Mouse (Mus musculus) thymus, postnatal 36 days (tissue): ENCODE measurements around the gene Slc18a2.
A peak's percentile ranks its signal among the peaks of the same experiment; 100 is the strongest.

Source experiments
- DNase-seq, 2 experiments: peaks; one replicate each; pipeline ENCODE4 v3.0.0; 2022; ENCODE audit warnings: mixed read lengths in 2 of 2

Gene Slc18a2

GRCm38 (mm10) chr19:59260718-59261442 lies at the start of gene Slc18a2:
Gene Slc18a2, plus strand, starts transcription at chr19:59260896.
- DNase-seq, result peak; percentile 55 to 71

DNA sequence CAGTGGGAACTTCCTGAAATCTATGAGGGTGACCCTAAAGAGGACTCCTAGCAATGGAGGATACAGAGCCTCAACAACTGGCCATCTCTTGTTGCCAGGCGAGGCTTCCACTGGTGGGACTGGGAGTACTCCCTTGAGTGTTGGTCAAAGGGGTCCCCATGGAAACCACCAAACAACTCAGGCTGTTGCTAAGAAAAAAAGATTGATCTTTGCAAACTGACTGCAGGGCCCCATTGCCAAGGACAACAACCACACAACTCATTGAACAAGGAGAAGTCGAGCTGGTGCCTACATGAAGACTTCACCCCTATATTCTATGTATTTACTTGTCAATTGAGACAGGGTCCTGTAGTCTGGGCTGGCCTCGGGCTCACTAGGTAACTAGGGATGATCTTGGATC lies 43.8 kb upstream of the Slc18a2 start:
- DNase-seq, result no peak

DNA sequence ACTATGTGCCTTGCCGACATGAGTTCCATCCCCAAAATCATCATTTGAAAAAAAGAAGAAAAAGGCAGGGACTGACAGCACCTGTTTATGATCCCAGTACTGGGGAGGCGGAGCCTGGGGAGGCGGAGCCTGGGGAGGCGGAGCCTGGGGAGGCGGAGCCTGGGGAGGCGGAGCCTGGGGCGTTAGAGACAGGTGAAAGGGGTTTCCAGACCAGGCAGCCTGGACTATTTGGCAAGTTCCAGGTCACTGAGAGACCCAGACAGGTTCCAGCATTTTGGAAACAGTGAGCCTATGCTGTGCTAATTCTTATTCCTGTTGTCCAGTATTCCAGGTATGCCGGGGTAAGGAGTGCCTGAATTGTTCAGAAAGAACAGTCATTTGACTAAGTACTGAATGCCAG lies 41.7 kb upstream of the Slc18a2 start, which contains the start of gene Kcnk18:
Kcnk18 (plus strand) TSS at position 224 of the 400 bp plus-strand sequence.
- no peak for DNase-seq

GRCm38 (mm10) chr19:59221131-59221530 lies 39.6 kb upstream of the Slc18a2 start:
- DNase-seq, result no peak

DNA sequence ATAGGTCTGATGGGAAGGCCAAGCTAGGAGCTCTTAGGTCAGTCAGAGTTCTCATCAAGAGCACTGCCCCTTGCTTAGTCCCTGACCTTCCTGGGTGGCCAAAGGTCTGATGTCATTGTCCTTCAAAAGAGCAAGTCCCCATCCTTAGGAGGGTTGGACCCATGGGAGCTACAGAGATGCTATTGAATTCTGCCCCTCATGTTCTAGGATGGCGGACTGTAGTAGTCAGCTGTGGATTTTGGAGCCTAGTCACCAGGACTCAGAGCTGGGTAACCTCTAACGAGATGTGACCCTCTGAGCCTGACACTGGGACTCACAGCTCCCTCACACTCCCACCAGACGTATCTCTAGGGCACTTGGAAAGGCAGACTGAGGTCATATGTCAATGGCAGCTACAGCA lies 32.3 kb upstream of the Slc18a2 start:
- DNase-seq, result no peak

- DNase-seq, result no peak
Observed at GRCm38 (mm10) chr19:59232786-59233185, 27.9 kb upstream of the Slc18a2 start.

- no peak for DNase-seq
Observed at GRCm38 (mm10) chr19:59235001-59235400, 25.7 kb upstream of the Slc18a2 start.

DNA sequence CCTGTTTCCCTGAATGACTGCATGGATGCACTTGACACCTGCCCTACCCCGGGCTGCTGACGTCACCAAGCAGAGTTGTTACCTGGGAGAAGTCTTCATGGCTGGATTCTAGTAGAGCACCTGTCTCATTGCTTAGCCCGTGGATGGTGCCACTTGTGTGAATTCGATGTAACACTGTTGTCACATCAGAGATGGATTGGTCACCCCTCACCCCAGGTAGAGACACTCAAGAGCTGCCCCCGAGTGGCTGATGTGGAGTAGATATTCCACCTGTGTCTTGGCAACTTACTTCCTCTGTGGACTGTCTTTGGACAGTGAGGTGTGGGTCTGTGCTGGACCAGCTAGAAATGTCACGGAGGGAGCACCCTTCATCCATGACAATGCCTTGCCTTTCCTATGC lies 24.6 kb upstream of the Slc18a2 start:
- DNase-seq, result no peak

DNA sequence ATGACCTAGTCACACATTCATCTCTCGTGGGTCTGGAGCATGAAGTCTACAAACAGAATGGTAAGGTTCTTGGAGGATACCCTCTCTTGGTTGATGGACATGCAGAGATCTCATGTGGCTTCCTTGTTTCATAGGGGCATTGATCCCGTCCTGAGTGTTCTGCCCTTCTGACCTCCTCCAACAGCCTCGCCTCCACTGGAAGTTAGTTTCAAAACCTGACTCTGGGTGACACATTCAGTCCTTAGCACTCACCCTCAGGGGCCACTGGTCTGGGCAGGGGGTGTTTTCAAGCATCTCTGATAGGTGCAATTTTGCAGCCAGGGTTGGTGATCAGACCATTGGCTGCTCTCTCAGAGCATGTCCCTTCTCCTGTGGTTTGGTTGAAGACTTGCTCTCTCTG lies 22.1 kb upstream of the Slc18a2 start:
- DNase-seq, result no peak

DNA sequence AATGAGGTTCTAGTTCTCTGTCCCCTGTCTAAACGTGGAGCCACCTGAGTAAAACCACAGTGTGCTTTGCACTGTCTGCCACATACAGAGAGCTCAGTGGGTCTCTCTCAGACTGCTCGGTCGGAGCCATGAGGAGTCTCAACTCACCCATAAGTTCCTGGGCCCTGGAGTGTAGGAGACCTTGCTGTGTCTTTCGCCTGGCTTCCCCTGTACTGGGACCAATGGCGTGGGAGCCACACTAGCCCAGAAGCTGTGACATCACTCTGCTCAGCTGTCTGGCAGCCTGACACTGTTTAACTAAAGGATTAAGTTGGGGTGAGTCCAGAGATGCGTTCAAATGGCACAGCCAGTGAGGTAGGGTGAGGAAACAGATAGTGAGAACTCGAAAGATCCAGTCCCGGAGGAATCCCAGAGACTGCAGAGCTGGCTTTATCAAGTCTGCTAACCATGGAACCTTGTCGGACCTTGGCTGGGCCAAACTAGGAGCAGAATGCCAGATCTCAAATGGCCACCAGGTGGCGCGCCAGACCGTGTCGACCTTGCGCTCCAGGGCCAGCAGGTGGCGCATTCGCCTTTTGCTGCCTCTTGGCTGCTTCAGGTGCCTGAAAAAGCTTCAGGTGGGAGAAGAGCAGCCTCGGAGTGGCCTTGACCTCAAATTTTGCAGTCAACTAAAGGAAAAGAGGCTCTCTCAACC lies 21.4 kb upstream of the Slc18a2 start:
- DNase-seq, result peak; percentile 76 to 85

GRCm38 (mm10) chr19:59241987-59242386 lies 18.7 kb upstream of the Slc18a2 start:
- DNase-seq, result no peak

DNA sequence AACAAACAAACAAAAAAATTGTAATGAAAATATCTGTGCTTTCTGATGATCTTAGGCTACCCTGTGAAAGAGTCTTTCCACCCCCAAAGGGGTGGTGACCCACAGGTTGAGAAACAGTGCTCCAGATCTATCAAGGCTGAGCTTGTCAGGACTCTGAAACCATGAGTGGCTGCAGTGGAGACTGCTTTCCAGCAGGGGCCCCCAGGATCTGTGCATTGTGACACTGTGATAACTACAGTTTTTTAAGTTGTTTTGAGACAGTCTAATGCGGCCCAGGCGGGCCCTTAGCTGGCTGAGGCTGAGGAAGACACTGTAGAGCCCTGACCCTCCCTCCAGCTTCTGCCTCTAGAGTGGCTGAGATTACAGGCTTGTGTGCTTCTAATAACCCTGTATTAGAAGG lies 17.6 kb upstream of the Slc18a2 start:
- DNase-seq, result no peak

- DNase-seq, result peak in 1 of 2 experiments; percentile 21
Observed at GRCm38 (mm10) chr19:59248144-59248543, 12.6 kb upstream of the Slc18a2 start.

GRCm38 (mm10) chr19:59248553-59249286 lies 12.0 kb upstream of the Slc18a2 start:
- peak; percentile 41 to 55 for DNase-seq

DNA sequence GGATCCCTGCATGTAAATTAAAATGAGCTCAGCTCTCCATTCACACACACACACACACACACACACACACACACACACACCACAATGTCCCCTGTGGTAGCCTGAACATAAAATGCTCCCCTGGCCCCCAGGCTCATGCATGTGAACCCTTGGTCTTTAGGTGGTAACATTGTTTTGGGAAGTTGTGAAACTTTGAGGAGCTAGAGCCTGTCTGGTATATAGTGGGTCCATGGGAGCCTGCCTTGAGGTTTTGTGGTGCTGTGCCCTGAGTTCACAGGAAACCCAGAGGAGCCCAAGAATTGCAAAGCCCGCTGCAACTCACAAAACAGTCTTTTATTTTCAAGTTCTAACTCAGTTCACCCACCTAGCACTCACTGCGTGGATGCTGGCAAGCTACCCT lies 8.0 kb upstream of the Slc18a2 start:
- no peak for DNase-seq

GRCm38 (mm10) chr19:59259633-59260032 lies 1.1 kb upstream of the Slc18a2 start:
- DNase-seq, result no peak

DNA sequence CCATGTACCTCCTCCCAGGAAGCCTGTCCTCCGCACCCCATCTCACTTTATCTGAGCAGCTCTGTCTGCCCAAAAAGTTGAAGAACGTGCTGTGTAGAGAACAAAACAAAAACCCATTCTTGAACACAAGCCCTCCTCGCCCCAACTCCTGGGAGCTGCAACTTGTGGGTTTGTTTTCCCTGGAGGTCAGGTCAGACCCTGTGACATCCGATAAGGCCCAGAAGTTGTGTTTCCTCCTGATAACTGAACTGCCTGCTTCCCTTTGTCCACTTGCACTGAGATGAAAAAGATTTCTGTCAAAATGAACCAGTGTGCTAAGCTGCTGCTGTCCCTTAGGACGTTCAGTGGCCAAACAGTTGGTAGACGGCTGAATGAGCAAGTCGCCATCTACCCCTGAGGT lies 908 bp downstream of the Slc18a2 start:
- no peak for DNase-seq

DNA sequence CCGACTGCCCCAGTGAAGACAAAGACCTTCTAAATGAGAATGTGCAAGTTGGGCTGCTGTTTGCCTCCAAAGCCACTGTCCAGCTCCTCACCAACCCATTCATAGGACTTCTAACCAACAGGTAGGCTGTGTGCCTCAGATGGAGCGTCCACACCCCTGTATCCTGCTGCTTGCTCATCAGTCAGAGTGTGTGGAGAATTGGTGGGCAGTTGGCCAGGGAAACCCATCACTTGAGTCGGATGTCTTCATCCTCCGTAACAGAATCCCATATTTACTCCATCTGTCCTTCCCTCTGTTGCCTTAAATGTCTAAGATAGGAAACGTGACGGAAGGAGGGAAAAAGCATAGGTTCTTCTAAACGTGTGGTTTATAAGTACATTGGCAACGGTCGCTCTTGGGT lies 2.5 kb downstream of the Slc18a2 start:
- DNase-seq, result no peak

GRCm38 (mm10) chr19:59264838-59265532 lies 4.3 kb downstream of the Slc18a2 start:
- no peak for DNase-seq

GRCm38 (mm10) chr19:59265907-59266306 lies 5.2 kb downstream of the Slc18a2 start:
- DNase-seq, result no peak

DNA sequence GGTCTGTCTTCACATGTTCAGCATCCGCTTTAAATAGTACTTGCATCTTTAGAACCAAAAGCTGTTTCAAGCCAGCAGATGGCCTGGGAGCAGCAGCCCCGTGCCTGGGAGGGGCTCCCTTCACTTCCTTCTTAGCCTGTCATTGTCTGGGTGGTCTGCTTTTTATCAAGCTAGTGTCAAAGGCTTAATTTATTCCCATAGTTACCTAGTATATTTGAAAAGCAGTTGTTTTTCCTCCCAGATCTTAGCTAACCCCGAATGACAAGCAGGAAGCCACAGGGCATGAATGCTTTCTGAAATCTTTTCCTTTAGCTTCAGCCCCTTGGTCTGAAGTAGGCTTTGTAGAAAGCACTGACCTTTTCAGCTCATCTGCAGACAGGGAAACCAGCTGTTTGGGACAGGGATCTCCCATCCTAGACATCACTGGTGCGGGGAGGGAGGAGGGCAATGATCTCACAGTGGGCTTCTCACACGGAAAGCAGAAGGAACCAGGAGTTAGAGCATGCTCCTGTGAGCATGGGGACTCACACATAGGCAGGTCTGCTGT lies 6.8 kb downstream of the Slc18a2 start:
- no peak for DNase-seq

GRCm38 (mm10) chr19:59273190-59273589 lies 12.5 kb downstream of the Slc18a2 start:
- DNase-seq, result no peak

- no peak for DNase-seq
Observed at GRCm38 (mm10) chr19:59276354-59276753, 15.7 kb downstream of the Slc18a2 start.
